Mouse (Mus musculus) splenic B cell, adult 2 months (primary cell): ENCODE measurements around the gene Col13a1.

Experiments
- DNase-seq: peaks from one replicate; pipeline ENCODE4 v3.0.0-alpha.2; 2011; ENCODE audit warnings: low read depth, low spot score
- H3K27me3 ChIP-seq: 2 replicates; pipeline ENCODE4 v1.6.1; 2012; ENCODE audit warnings: mild to moderate bottlenecking, low read length, moderate library complexity, mixed read lengths; ENCODE audit not compliant: control insufficient read depth, poor library complexity, insufficient read depth, severe bottlenecking
- H3K36me3 ChIP-seq: 2 replicates; pipeline ENCODE4 v1.6.1; 2012; ENCODE audit warnings: mild to moderate bottlenecking, low read length, moderate library complexity, mixed read lengths; ENCODE audit not compliant: control insufficient read depth, poor library complexity, insufficient read depth, severe bottlenecking

Col13a1 gene

DNA sequence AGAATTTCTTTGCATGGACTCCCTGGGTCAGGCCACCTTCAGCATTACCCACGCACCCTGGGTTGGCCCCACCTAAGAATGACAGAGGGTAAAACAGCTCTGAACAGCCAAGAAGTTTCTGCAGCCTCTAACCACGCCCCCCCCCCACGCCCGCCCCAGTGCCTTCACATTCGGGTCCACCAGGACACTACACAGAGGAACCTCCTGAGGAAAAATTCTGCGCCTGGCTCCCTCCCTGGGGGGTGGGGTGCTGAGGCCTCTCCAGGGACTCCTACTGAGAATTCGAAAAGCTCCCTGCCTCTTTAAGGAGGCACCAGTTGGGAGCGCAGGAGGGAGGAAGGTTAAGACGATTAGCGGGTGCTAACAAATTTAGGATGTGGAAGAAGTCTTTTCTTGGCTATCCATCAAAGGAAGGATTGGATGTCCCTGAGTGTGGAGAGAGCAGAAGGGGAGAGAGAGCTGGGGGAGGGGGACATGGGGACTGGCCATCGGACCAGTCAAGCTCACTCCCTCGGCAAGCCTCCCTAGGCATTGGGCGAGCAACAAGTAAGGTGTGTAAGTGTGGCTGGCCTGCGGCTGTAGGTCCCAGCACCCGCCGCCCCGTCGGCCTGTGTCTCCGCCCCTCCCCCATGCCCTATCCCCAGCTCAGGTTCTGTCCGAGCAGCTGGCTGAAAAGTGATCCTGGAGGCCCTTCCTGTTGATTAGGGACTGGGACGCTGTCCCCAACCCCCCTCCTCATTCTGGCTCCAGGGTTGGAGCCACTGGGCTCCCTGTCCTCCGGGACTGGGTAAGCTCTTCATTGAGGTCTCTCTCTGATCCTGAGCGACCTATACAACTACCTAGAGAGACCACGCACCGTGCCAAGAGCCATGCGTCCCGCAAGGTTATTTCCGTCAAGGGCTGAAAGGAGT lies 42.4 kb downstream of the Col13a1 start:
- Histone ChIP-seq H3K27me3 (no peaks in the 10 kb centered on the region), H3K36me3 (no peaks in the 10 kb centered on the region)
- DNase-seq, result no peak

DNA sequence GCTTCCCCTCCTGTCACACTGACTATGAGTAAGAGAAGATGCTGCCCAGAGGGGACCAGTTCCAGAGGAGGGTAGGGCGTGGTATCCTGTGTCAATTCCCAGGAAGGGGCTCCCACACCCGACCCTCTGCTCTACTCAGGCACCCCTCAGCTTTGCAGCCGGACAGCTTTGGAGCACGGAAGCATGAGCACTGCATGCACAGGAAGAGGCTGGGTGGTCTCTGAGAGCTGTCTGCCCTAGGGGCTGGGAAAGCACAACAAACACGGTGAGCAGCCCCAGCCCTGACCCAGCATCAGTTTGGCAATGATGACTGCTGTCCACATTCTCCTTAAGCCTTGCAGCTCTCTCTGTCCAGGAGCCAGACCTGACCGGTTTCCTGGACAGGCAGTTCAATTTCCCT lies 47.2 kb downstream of the Col13a1 start:
- no peak for DNase-seq
- no peaks in the 10 kb centered on the region for H3K27me3 ChIP-seq
- H3K36me3 ChIP-seq, result no peaks in the 10 kb centered on the region

DNA sequence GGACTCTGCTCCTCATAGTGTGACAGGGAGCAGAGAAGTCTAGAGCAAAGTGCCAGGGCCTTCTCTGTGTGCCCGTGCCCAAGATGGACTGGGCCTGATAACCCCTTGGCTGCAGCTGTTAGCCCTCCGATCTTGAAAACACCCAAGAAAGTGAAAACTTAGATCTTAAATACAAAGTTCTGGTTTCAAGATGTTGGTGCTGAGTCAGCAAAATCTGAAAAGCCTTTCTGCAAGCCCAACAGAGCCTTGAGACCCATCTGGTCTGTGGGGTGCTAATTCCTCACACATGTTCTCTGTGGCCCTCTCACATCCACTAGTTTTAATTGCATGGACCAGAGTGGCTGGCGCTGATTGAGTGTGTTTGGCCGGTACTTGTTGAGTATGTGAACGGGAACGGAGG lies 49.0 kb downstream of the Col13a1 start:
- no peak for DNase-seq
- Histone ChIP-seq H3K27me3 (no peaks in the 10 kb centered on the region), H3K36me3 (no peaks in the 10 kb centered on the region)

DNA sequence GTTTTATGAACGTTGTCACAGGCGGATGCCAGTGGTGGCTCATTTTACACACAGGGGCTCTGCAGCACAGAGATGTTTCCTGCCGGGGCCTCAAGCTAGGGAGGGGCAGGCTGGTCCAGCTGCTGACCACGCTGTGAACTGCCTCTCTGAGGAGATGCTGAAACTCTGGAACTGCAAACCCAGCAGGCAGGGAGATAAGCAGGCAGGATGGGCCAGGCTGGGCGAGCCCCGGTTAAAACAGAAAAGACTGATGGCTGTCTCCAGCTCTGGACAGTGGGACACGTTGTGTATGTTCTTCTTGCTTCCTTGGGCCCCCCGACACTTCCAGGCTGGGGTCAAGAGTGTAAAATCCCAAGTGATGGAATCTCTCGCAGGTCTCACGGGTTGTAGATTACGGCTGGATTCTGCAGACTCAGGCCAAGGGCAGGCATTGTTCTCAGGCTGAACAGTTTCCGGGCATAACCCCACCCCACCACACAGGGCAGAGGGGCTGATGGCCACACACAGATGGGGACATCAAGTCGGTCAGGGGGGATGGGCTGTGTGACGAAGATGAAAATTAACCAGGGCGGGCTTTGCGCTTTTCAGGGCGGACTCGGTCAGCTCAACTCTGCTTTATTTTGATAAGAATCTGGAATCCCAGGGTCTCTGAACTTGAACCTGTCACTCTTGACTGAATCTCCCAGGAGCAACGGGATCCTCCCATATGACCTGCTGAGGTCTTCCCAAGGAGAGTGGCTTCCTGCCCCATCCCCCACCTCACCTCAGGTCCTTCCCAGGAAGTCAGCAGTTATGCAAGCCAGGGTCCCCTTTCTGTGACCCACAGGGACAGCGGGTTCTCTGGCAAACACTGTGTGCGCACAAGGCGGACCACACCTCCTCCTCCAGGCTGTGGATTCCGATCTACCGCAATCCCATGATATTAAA lies 49.9 kb downstream of the Col13a1 start:
- Histone ChIP-seq H3K27me3 (no peaks in the 10 kb centered on the region), H3K36me3 (no peaks in the 10 kb centered on the region)
- no peak for DNase-seq

DNA sequence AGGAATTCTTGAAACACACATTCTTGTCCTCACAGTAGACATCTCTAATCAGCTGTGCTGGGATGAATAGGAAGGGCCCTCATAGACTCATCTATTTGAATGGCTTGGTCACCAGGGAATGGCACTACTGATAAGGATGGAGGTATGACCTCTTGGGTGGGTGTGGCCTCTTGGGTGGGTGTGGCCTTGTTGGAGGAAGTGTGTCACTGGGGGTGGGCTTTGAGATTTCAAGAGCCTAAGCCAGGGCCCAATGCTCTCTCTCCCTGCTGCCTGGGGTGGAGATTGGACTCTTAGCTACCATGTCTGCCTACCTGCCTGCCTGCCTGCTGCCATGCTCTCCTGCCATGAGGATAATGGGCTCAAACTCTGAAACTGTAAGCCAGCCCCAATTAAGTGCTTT lies 53.2 kb downstream of the Col13a1 start:
- no peaks in the 10 kb centered on the region for H3K27me3 ChIP-seq
- no peaks in the 10 kb centered on the region for H3K36me3 ChIP-seq
- no peak for DNase-seq

DNA sequence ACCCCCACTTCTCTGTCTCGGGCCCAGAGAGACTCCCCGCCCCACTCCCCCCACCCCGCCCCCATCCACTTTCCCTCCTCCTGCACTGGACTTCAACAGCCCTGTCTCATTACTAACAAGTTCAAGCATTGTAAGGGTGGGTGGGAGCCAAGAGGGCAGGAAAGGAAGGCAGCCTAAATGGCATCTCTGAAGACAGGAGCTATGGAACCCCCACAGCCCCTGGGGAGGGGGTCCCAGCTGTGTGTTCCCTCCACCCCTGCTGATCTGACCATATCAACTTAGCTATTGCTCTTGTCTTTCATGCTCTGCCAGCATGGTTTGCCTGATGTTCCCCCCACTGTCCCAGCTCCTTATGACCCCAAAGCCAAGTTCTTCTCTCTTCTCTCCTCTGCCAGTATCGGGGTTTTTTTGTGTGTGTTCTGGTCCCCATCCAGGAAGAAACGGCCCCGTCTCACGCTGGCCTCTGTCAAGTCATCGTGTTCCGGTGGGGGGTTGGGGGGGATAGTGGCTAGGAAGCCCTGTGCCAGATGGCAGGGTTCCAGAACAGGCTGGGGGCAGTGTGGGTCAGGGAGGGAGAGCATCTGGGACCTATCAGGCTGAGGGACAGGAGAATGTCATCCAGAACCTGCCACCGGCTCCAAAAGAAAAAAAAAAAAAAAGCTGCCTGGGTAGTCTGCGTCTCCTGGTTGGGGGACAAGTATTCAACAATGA lies 58.1 kb downstream of the Col13a1 start:
- Histone ChIP-seq H3K27me3 (no peaks in the 10 kb centered on the region), H3K36me3 (no peaks in the 10 kb centered on the region)
- no peak for DNase-seq

DNA sequence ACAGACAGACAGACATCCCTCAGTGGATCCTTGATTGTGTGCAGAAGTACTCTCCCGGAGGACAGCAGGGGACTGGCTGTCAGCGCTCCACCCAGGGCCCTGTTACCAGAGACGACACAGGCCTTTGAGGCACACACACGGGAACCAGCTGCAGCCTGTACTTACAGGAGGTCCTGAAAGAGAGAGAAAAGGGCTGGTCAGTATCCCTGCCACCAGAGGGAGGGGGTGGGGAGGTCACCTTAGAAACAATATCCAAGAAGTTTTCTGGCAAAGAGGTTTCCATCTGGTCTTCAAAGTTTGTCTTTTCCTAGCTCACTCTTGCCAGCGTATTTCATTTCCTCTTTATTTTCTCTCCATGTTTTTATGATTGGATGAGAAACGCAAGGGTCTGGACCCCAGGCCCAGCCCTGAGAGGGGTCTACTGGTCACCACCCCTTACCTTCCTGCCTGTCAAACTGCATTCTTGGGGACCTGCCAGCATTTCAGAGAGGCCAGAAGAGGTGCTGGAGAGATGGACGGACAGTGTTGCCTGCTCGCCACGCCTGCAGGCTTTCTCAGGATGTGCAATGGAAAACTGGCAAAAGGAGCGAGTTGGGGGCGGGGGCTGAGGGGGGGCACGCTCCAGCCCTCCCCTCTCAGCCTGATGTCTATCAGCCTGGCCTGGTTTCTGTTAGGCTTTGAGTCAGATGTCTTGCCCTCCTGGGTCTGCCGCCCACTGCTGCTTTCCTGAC lies 58.8 kb downstream of the Col13a1 start:
- no peak for DNase-seq
- Histone ChIP-seq H3K36me3 (no peaks in the 10 kb centered on the region), H3K27me3 (no peaks in the 10 kb centered on the region)

DNA sequence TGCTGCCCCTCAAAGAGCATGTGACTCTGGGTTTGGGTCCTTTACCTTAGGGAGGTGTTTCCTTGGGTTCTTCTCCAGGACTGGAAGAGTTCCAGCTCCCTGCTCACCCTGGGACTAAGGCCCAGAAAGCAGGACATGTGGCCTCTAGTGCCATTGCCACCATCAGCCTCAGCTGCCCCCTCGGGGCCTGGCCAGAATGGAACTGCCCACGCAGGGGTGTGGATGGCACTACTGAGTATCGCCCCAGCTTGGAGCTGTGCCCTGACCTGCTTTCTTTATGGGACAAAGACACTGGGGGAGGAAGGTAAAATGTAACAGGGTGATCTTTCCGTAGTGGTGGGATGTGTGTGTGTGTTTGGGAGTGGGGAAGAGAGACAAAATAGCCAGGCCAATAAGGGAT lies 59.4 kb downstream of the Col13a1 start:
- no peaks in the 10 kb centered on the region for H3K36me3 ChIP-seq
- H3K27me3 ChIP-seq, result no peaks in the 10 kb centered on the region
- DNase-seq, result no peak

DNA sequence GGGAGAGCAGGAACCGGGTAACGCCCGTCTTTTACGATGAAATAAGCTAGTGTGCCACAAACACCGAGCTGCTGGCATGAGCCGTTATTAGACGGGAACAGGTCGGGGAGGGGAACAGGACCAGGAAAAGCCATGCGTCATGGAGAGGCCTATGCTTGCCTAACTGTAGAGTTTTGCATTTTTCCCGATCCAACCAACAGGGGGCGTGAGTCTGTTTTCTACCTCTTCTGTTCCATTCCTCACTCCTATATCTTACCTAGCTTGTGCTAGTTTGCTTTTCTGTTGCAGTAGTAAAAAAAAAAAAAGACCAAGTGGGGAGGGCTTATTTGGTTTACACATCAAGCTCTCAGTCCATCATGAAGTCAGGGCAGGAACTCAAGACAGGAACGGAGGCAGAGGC lies 61.8 kb downstream of the Col13a1 start:
- DNase-seq, result no peak
- H3K27me3 ChIP-seq, result no peaks in the 10 kb centered on the region
- no peaks in the 10 kb centered on the region for H3K36me3 ChIP-seq

DNA sequence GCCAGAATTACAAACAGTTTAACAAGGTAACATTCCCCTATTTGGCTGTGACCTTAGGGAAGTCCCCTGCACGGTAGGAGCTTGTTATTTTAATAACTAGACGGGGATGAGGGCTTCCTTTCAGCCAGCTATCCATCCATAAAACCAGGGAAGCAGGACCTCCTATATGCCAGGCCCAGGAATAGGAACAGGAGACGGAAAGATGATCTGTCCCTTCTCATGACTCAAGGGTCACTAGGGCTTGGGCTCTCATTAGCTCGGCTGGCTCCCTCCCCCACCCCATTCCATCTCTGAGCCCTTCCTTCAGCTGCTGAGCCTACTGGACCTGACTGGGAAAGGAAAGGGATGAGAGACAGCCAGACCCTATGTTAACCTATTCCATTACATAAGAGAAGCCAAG lies 67.1 kb downstream of the Col13a1 start:
- Histone ChIP-seq H3K27me3 (no peaks in the 10 kb centered on the region), H3K36me3 (no peaks in the 10 kb centered on the region)
- no peak for DNase-seq

DNA sequence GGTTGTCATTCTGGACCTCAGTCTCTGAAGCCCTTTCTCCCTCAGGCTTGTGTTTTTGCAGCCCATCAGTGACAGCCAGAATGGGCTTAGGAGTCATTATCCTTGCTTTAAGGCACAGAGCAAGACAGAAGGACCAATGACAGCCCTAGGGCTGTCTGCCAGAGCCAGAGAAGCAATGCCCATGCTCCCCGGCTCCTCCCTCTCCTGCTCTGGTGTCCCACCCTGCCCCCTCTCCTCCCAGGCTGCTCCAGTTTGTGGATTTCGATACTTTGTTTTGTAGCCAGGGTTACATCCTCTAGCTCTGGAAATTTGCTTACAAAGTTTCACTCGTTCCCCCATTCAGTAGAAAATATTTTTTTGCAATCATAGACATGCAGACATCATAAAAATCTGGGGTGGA lies 69.9 kb downstream of the Col13a1 start:
- no peaks in the 10 kb centered on the region for H3K36me3 ChIP-seq
- no peaks in the 10 kb centered on the region for H3K27me3 ChIP-seq
- DNase-seq, result no peak

DNA sequence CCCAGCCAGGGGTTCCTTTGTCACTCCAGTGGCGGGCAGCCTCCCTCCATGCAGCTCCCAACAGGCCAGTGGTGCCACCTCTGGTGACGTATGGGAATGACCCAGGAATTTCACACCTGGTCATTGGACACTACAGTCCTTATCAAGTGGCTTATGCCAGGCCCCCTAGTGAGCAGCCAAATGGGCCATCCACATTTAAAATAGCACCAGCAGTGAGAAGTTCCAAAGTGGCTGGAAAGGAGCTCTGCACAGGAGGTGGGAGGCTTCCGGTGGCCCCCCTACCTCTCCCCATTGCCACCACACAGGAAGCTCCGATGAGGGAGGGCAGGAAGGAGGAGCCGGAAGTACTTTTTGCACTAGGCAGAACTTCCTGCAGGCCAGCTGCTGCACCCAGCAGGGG lies 72.7 kb downstream of the Col13a1 start:
- no peak for DNase-seq
- no peaks in the 10 kb centered on the region for H3K36me3 ChIP-seq
- H3K27me3 ChIP-seq, result no peaks in the 10 kb centered on the region

DNA sequence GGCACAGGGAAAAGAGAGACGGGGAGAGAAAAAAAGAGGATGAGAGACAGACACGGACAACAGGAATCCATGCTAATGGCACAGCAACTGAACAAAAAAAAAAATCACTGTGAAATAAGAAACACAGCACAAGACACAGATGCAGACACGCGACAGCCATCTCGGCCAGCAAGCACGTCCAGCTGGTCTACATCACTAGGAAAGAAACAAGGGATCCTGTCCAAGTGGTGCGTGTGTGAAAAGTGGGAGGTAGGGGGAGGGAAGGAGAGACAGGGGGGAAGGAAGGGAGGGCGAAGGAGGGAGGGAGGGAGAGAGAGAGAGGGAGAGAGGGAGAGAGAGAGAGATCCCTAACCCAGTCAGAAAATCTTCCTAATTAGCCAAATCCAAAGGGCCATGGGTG lies 73.6 kb downstream of the Col13a1 start:
- H3K36me3 ChIP-seq, result no peaks in the 10 kb centered on the region
- no peaks in the 10 kb centered on the region for H3K27me3 ChIP-seq
- DNase-seq, result no peak

DNA sequence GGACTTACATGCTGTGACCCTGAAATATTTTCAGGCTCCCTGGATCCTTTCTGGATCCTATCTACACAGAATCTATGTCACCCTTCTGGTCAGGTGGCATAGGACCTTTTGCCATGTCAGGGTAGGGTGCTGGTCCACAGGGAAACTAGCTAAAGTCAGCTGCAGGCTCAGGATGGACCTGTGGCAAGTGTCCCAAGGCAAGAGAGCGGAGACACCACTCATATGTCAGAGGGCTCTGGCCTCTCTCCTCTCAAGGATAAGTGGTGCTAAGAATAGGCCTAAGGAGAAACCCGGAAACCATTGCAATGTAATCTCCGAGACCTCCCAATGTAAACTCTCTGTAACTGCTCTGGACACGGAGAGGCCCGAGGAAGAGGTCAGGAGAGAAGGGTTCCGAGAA lies 80.8 kb downstream of the Col13a1 start:
- Histone ChIP-seq H3K27me3 (no peaks in the 10 kb centered on the region), H3K36me3 (no peaks in the 10 kb centered on the region)
- no peak for DNase-seq
